8 mouse cellular contexts compared by ENCODE assay signal in the genomic region with DNA sequence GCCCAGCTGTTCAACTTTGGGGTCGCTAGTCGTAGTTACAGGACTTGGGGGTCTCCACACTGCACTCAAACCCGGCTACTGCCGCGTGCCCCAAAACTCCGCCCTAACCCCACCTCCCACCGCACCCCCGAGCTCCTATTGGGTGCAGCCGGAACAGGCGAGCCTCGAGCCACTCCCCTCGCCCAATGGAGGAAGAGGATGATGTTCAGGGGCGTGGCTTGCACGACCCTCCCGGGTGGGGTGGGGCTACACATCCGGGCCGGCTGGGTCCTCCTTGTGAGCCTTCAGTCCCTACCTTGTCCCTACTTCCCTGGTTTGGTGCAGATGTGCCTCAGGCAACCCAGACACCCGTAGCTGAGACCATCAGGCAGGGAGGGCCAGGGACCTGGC. TPM values are rescaled to one million over a fixed set of nuclear protein-coding genes. Genes with fewer than 3 reads are reported as not detected.
A peak's percentile ranks its signal among the peaks of the same experiment; 100 is the strongest.
DNase-seq lines count a peak whose midpoint lies in the region; ATAC-seq and TF ChIP-seq lines count a peak whose summit lies in the region.

No protein-coding gene starts in this region.

- peak overlapping the region; percentile 93 for H3K4me3 ChIP-seq in G1E (ENCODE audit: low read depth, low read length)
- peak overlapping the region; percentile 75 for H3K4me3 ChIP-seq in forebrain, postnatal 0 days (ENCODE audit: low read depth, low read length)
- peak overlapping the region; percentile 78 for H3K4me3 ChIP-seq in lung, embryonic 16.5 days (ENCODE audit: low read length)

- H3K9ac ChIP-seq in forebrain, postnatal 0 days: peak overlapping the region; percentile 60
- peak overlapping the region; percentile 80 for H3K9ac ChIP-seq in lung, embryonic 16.5 days (ENCODE audit: low read length)

- H3K4me1 ChIP-seq in G1E (ENCODE audit: insufficient read depth, low read depth, low read length): peaks cover 72% of the 10 kb centered on the region
- H3K4me1 ChIP-seq in forebrain, postnatal 0 days (ENCODE audit: insufficient read depth): peaks cover 14% of the 10 kb centered on the region
- peaks cover 26% of the 10 kb centered on the region for H3K4me1 ChIP-seq in lung, embryonic 16.5 days (replicated peaks; ENCODE audit: control insufficient read depth, insufficient read depth, low read length)

- peak overlapping the region; percentile 82 for H3K4me2 ChIP-seq in forebrain, postnatal 0 days (ENCODE audit: low read depth)
- peak overlapping the region; percentile 65 for H3K4me2 ChIP-seq in lung, embryonic 16.5 days (ENCODE audit: low read depth, low read length)

- no peaks in the 10 kb centered on the region for H3K9me3 ChIP-seq in G1E (replicated peaks)
- no peaks in the 10 kb centered on the region for H3K9me3 ChIP-seq in forebrain, postnatal 0 days (ENCODE audit: low read length)
- H3K9me3 ChIP-seq in lung, embryonic 16.5 days (ENCODE audit: control insufficient read depth, low read length): no peaks in the 10 kb centered on the region

- no peak for TF ChIP-seq CTCF in G1E (IDR thresholded peaks at IDR 0.05; ENCODE audit: low read depth, low read length)
- no peak for TF ChIP-seq CTCF in forebrain, postnatal 0 days (IDR thresholded peaks at IDR 0.05; ENCODE audit: low read depth)

- peaks cover 47% of the 10 kb centered on the region for H3K36me3 ChIP-seq in G1E (replicated peaks)
- H3K36me3 ChIP-seq in forebrain, postnatal 0 days (ENCODE audit: insufficient read depth): no peaks in the 10 kb centered on the region; the same call in none of the 2 replicates
- H3K36me3 ChIP-seq in lung, embryonic 16.5 days (ENCODE audit: control insufficient read depth, insufficient read depth, low read length): no peaks in the 10 kb centered on the region

- WGBS in forebrain, postnatal 0 days: 1% methylated on average over 18 of the region's 18 CpGs
- WGBS in lung, embryonic 16.5 days: 0% methylated on average over 18 of the region's 18 CpGs

- peak overlapping the region; percentile 87 for H3K27ac ChIP-seq in forebrain, postnatal 0 days (ENCODE audit: low read depth, low read length)
- peak overlapping the region; percentile 97 for H3K27ac ChIP-seq in lung, embryonic 16.5 days (ENCODE audit: low read length)

- peak; percentile 95 for ATAC-seq in G1E (ENCODE audit: extremely low read depth, insufficient number of reproducible peaks, low FRiP score, poor library complexity, severe bottlenecking)
- ATAC-seq in forebrain, postnatal 0 days: peak; percentile 98
- ATAC-seq in hematopoietic stem cell, adult 5-6 weeks (replicated peaks in 1 of 2; ENCODE audit: insufficient read depth in 1 of 2, low FRiP score in 2 of 2, low TSS enrichment in 1 of 2, low read depth in 1 of 2, poor library complexity in 2 of 2, severe bottlenecking in 2 of 2): peak; percentile 91 to 94
- peak; percentile 96 for ATAC-seq in lung, embryonic 16.5 days (ENCODE audit: low read depth)

- H3K27me3 ChIP-seq in G1E (ENCODE audit: insufficient read depth, low read length): no peaks in the 10 kb centered on the region
- H3K27me3 ChIP-seq in forebrain, postnatal 0 days (ENCODE audit: insufficient read depth, low read length): no peaks in the 10 kb centered on the region
- no peaks in the 10 kb centered on the region for H3K27me3 ChIP-seq in lung, embryonic 16.5 days (ENCODE audit: control insufficient read depth, insufficient read depth, low read depth, low read length)

- DNase-seq in G1E (ENCODE audit: low spot score): peak; percentile 95
- DNase-seq in cerebellum, adult 18-20 months: peak; percentile 87 to 95
- DNase-seq in forebrain, postnatal 0 days: peak; percentile 95
- DNase-seq in layer of hippocampus, adult 9-10 months (ENCODE audit: low spot score): peak; percentile 64
- DNase-seq in ovary, postnatal 10 days (ENCODE audit: low spot score): peak; percentile 81
- peak; percentile 93 to 95 for DNase-seq in thymus, postnatal 10 days (ENCODE audit: low spot score in 2 of 2)

RNA-seq across cellular contexts. Expression of a gene that starts 0.9 kb away (rescaled TPM):
- 17.4 and 21.9 TPM in 2 replicates for total RNA-seq in G1E (2014; fragmentation: Nextera tagmentation)
- total RNA-seq in G1E (2017): 52.1 and 55.9 TPM in 2 replicates
- 27.8 and 37.5 TPM in 2 replicates for polyA plus RNA-seq in G1E (2012)
- 19.1 and 26.8 TPM in 2 replicates for total RNA-seq in forebrain, postnatal 0 days (2014; rRNA removed)
- 6.5 and 11.1 TPM in 2 replicates for polyA plus RNA-seq in forebrain, postnatal 0 days (2015; fragmentation: Nextera tagmentation; extraction: Ambion mirVana)
- total RNA-seq in hematopoietic stem cell, adult 5-6 weeks (2017): 22.2 and 22.4 TPM in 2 replicates
- polyA plus RNA-seq in lung, embryonic 16.5 days (2015; fragmentation: Nextera tagmentation; extraction: Ambion mirVana): 33.4 and 36.0 TPM in 2 replicates

RNA-seq across cellular contexts. Expression of a gene that starts 36.0 kb away (rescaled TPM):
- 49.8 and 61.5 TPM in 2 replicates for total RNA-seq in G1E (2014; fragmentation: Nextera tagmentation)
- 91.2 and 126 TPM in 2 replicates for total RNA-seq in G1E (2017)
- polyA plus RNA-seq in G1E (2012): 116 and 128 TPM in 2 replicates
- 7.7 and 8.2 TPM in 2 replicates for total RNA-seq in forebrain, postnatal 0 days (2014; rRNA removed)
- 13.5 and 14.3 TPM in 2 replicates for polyA plus RNA-seq in forebrain, postnatal 0 days (2015; fragmentation: Nextera tagmentation; extraction: Ambion mirVana)
- total RNA-seq in hematopoietic stem cell, adult 5-6 weeks (2017): 79.7 and 117 TPM in 2 replicates
- 134 and 144 TPM in 2 replicates for polyA plus RNA-seq in lung, embryonic 16.5 days (2015; fragmentation: Nextera tagmentation; extraction: Ambion mirVana)

Comparison
In these comparisons a context has a peak if more than half of its experiments do, and no peak if none do; other contexts are left out.
1. Peak in every context shown above with its lines: DNase-seq, ATAC-seq, H3K4me3 ChIP-seq and H3K27ac ChIP-seq.